Mouse (Mus musculus) lung, postnatal 4 days (tissue): Measurements from ENCODE around the gene Gnat1.

Source experiments
- DNase-seq, 2 experiments: peaks; one replicate each; pipeline ENCODE4 v3.0.0; 2021

Gnat1 gene

DNA sequence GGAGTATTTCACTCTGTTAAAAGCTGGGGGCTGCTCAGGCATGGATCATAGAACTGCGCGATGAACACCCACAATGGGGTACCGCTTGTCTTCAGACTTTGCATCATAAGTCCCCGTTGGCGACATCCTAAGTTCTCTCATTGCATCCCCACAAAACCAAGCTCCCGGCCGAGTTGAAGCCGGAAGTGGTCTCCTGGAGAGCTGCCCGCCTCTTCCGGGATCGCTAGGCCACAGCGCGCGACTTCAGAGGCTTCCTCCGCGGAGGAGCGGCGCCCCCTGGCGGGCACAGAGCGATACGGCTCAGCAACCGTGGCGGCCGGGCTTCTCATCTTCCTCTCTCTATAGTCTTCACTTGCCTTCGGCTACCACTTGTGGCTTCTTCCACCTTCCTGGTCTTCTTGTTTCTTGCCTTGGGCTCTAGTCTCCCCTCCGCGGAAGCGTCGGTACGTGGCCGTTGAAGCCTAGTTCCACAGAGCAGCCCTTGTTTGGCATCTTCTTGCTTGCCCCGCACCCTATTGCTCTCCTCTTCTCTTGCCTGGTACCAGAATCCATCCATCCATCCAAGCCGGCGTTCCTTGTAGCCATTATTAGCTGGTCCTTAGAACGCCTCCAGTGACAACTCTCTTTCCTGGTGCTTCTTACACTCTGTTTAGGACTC, 34.9 kb downstream of the Gnat1 start:
- DNase-seq: peak; percentile 93 to 95

DNA sequence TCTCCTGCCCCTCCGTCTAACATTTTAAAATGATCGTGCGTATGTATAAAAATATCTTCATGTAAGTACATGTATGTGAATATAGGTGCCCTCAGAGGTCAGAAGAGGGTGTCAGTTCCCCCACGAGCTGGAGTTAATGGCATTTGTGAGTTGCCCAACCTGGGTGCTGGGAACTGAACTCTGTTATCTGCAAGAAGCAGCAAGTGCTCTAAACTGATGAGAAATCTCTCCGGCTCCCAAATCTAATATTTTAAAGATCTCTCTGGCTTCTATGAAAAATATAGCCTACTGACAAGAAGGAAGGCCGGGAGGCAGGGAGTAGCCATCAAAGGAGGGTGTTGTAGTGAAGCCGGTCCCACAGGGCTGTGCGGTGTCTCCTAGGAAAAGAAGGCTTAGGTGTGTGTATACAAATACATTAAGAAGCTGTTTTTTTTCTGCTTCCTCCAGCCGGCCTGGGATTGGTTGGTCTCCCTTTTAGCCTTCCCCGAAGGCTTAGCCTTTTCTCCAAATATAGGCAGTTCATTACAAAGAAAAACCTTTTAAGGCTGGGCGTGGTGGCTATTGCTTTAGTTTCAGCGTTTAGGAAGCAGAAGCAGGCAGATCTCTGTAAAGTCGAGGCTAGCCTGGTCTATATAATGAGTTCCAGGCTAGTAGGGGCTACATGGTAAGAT, 35.8 kb downstream of the Gnat1 start:
- no peak for DNase-seq

DNA sequence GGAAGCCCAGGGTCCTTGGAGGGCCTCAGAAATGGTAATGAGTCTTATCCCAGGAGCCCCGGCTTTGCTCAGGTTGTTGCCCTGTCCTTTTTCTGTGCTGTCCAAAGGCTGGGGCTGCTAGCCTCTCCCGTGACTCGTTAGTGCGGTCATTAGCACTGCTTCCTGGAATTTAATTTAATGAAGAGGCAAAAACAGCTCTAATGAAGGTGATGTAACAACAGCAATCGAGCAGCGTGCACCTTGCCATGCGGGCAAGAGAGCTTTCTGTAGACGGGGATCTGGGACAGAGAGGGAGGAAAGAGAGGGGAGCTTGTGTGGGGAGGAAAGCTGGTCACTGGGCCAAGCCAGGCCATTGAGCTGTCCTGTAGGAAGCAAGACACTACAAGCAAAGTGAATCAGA, 37.8 kb downstream of the Gnat1 start:
- no peak for DNase-seq

DNA sequence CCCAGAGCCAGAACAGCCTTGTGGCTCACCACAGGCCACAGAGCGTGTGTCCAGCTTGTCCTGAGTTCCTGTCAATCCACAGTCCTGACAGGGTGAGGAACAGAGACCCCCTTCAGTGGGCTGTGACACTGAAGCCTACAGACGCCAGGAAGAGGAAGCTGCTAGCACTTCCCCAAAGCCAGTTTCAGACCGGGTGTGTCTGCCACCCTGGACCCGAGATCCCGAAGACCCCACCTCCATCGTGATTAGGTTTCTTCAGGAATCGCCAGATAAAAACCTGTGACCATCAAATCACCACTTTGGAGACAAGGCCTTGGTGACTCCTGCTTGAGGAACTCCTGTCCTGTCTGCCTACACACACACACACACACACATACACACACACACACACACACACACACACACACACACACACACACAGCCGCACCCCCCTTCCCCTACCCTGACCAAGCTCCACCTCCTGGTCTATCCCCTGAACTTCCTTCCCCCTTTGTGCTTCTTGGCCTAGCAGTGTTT, 39.2 kb downstream of the Gnat1 start:
- peak; percentile 60 to 63 for DNase-seq

DNA sequence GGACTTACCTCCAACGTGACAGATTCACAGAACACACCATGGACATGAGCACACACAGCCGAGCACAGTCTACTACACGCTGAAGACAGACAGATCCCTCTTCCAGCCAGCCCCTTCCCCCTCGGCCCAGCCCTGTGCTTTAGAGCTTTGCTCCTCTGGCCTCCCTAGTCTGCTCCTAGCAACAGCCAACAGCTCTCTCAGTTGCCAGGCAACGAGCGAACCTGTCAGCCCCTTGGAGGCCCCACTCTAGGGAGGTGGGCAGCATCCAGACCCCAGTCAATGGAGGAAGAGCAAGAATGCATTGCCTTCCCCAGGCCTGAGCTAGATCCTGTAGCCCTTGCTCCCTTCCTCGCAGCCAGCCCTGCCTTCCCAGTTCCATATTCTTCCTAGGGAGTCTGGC, 42.4 kb downstream of the Gnat1 start:
- DNase-seq: peak in 1 of 2 experiments; percentile 18

DNA sequence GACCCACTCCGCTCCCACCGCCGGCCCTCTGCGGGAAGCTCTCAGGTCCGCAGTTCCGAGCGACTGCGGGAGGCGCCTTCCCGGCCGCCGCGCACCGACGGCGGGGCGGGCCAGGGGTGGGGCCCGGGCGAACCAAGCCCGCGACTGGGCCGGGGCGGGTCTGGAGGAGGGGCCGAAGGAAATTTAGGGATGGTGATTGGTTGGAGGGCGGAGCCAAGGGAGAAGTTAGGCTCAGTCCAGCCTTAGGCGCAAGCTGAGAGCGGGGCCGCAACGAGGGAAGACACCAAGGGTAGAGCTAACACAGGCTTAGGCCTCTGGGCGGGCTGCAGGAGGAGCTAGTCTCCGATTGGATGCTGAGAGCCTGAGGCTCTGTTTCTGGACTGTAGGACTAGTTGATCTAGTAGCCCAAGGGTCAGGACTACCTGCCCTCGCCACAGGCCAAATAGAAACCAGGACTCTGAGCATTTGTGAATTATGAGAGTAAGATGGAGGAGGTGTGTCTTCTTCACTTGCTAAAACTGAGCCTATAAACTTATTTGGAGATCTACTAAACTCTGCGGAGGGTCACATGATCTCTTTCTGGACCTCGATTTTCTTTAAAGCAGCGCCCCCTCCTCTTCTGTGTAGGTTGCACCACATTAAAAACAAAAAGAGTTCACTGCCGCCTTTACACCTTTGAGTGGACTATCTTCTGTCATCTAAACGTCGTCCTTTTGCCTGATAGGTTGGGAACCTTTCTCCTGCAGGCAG, 44.1 kb downstream of the Gnat1 start, which contains the start of gene Gnai2:
TSS of gene Gnai2 (minus strand) at position 89 of the 750 bp plus-strand sequence.
- DNase-seq: peak; percentile 98 to 99

DNA sequence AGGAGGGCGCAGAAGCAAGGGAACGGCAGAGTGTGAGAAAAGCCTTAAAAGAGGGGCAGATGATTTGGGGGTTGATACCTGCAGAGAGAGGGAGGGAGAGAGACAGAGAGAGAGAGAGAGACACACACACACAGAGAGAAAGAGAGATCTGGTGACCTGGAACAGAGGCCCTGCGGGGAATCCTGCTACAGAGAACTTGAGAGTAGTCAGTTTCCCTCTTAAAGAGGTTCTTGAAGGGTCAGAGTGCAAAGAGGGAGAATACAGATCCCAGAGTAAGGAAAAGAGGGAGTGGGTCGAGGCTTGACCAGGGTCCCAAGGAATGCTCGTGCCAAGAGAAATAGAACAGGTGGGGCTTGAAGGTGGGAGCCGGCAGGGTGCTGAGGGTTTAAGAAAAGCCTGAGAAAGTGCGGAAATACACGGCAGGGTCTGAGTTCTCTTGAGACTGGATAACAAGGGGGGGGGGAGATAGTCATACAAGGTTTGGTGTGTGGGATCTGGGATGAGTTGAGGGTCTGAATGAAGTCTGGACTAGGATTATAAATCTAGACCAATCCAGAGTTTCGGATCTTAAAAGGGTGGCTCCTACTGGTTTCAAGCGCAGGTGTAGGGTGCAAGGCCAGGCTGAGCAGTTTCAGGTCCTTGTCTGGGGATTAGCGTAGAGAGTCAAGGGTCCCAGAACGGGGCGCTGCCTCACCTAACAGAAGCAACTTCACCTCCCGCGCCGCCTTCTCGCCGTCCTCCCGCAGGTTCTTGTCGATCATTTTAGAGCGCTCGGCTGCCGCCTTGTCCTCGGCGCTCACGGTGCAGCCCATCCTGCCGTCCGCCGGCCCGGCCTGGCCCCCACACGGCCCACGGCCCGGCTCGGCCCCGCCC, 44.9 kb downstream of the Gnat1 start:
- no peak for DNase-seq

DNA sequence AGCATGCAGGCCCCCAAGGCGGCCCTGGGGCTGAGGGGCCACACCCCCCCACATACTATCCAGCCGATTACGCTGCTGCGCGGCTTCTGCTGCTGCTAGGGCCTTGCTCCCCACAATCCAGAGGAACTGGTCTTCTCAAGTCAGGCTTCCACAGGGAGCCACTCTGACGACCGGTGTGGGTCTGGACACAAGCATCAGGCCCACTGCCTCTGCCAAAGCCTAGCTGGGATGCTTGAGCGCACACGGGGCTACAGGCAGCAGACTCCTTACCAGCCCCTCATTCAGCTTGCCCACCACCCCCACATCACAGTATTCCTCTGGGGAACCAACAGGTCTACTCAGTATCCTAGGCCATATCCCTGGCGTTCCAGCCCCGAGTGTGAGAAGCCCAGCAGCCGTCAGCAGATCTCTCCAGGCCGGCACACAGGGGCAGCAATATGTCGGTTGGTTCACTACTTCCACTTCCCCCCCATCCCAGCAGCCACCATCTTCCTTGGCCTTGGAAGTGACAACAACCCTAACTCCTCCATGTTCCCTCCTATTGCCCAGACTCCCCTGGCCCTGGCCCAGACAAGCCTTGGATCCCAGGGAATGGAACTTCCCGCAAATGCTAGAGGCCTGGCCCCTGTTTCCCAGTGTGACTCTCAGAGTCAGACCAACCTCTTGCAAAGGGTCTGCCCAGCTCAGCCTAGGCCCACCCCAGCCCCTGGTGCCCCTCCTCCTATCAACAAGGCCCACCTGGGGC, 45.7 kb downstream of the Gnat1 start:
- DNase-seq: peak; percentile 56 to 60

DNA sequence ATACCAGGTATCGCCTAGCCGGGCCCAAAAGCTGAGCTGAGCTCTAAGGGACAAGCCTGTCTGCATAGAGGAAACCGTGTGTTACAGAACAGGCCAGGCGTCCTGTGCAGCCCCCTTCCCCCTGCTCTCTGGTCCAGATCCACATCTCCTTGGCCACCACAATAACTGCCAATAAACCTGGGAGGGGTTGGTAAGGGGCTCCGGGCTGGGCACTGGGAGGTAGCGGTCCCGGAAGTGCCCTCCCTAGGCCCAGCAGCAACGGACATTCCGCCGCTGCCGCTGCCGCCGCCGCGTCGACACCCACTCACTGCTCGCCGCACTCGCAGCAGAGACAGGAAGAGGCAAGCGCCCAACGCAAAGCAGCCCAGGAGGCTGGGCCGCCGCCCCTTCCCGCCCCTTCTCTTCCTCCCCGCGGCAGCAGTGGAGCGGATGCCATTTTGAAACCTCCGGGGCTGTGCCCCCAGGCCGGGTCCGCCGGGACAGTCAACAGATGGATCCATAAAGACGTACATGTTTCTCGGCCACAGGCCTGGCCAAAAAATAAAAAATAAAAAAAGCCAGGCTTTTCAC, 46.3 kb downstream of the Gnat1 start:
- DNase-seq: peak; percentile 91 to 94

DNA sequence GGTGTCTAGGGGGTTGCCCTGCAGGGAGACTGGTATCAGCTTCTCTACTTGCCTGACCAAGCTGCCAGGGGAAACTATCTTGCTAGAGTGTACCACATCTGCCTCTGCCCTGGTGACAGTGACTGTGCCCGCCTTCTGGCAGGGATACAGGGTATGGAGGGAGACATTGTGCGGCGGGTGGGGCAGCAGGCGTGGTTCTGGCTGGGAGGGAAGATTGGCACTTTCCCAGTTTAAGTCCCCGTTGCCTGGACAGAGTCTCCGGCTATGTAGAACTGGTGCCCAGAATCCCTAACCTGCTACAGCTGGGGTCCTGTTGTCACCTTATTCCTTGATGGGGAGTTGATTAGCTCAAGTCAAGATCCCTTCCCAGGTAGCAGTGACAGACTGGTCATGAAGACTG, 47.0 kb downstream of the Gnat1 start:
- DNase-seq: peak; percentile 76 to 83

DNA sequence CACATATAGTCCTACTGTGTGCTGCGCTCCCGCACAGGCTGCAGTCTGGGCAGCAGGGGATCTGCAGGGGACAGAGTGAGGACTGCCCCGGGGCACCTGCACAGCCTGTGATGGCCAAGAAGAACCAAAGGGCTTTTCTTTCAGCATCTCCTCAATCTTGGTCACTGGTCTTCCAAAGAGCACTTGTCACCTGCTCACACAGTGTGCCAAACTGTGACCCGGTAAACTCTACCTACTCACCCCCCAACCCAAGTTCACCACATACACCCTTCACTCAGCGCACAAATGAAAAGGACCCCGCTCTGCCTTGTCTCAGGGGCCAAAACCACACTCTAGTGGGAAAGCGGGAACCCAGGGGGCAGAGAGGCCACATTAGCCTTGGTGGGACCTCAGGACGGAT, 47.7 kb downstream of the Gnat1 start:
- DNase-seq: no peak

DNA sequence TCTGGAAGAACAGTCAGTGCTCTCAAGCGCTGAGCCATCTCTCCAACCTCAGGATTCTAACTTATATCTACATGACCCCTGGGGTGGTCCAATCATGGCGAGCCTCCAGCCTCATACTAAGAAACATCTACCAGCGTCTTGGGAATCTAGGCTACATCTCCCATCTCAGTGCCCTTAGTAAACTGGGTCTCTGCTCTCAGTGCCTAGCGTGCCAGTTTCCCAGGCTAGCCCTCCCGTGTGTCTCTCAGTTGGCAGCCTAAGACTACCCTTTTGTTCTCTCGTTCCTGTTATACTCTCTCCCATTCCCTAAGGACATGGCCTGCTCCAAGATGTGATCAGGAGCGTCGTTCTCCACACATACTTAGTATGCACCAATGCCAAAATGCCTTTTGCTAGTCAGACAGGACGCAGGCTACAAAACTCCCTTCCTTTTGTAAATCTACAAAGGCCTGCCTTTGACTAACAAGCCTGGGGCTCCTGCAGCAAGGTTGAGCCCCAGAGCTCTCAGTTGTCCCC, 48.1 kb downstream of the Gnat1 start:
- no peak for DNase-seq

DNA sequence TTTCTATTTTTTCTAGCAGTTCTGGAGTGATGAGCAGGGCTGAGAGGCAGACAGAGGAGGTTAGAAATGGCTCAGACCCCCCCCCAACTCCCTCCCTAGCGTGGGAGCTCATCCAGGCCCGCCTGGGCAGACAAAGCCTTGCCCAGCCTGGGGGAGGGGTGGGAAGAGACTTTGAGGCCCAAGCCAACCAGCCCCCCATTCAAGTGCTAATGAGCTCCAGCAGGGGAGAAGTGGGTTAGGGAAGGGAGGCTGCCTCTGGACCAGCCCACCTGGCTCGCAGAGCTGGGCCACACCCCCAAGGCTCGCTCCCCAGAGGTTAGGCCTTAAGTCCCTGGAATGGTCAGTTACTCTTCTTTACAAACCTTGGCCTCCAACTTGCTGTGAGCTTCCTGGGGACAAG, 48.9 kb downstream of the Gnat1 start:
- no peak for DNase-seq

DNA sequence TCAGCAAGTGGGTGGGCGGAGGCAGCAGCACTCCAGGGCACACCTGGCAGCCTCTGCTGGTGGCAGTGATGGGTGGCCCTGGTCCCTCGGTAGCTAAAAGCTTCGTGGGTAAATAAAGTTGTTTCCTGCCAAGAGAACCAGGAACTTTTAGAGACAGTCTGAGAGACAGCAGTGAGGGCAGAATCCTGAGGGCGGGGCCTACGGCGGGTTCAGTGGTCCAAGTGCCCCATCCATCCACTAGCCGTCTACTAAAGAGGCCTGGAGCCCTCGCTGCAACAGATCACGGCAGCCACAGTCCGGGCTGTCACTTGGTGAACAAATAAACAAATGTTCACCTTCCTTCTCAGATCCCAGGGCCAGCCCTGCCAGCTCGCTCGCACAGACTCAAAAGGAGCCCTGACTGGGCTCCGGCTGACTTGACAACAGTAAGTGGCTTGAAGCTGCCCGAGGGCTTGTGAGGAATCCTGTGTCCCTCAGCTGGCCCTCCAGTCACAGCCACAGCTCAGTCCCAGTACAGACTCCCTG, 49.5 kb downstream of the Gnat1 start:
- peak in 1 of 2 experiments; percentile 40 for DNase-seq

DNA sequence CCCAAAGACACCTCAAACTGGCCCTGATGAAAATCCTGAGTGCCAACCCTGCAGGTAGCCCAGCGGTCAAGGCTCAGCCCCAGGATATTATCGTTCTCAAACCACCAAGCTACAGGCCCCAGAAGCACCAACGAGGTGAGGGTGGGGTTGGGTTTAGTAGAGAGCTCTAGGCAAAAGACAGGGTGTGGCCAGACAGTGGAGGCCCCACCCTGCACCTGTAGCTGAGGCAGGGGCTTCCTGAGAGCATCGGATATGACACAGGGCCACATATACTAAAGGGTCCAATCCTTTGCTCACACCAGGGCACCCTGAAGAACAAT, 50.1 kb downstream of the Gnat1 start:
- DNase-seq: no peak

DNA sequence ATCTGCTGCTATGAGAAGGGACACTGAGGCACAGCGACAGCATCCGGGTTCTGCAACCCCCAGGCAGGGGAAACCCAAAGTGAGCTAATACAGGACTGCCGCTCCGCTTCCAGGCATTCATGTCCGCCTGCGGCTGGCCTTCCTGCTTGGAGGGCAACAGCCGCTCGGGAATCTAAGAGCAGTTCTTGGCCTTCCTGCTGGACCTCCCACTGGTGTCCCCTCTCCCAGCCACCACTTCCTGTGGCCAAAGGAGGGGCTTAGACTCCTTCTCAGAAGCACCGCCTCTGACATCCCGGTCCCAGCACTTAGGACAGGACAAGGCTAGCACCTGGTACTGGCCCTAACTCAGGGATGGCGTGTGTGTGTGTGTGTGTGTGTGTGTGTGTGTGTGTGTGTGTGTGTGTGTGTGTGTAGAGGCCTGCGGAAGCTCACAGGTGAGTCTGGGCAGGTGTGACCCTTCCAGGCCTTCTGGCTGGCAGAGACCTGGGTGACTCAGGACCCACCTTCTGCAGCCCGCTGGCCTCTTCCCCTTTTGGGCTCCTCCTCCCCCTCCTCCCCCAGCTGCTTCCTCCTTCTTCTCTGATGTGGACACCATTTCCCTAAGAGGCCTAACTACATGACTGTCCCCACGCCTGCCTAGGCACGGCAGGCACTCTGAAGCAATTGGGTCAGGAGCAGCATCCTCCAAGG, 50.6 kb downstream of the Gnat1 start:
- DNase-seq: peak; percentile 74 to 84

DNA sequence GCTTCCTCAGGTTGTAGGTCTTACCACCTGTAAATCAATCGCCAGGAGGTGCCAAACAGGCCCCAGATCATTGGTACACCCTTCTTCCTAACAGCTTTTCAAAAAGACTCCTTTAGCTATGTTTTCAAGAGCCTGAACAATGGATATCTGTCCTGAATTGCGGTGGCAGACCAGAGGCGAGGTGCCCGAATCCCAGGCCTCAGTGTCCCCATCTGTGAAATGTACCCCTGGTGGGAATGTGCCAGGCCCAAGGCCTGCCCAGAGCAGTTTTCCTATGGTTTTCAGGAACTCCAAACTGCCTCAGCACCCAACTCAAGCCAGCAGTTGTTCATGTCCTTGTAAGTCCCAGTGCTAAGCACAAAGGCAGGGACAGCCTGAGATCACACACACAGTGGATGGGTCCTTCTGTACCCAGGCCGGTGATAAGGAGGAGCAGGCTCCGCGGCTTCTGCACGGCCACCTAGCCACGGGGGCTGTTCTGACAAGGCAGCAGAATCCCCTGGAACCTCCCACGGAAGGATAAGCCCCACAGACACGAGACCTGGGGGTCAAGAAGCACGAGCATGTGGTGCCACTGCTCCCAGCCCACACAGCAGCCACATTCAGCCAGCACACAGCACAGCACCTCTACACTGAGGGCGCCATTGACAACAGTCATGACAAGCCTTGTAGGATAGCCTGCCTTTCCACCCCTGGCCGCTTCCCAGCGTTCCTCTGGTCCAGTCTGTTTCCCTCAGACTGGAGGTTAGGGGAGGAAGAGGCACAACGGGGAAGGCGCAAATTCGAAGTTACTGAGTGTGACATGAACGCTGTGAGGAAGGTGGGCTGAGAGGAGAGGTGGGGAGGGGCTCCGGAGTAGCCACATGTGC, 51.9 kb downstream of the Gnat1 start:
- DNase-seq: no peak

DNA sequence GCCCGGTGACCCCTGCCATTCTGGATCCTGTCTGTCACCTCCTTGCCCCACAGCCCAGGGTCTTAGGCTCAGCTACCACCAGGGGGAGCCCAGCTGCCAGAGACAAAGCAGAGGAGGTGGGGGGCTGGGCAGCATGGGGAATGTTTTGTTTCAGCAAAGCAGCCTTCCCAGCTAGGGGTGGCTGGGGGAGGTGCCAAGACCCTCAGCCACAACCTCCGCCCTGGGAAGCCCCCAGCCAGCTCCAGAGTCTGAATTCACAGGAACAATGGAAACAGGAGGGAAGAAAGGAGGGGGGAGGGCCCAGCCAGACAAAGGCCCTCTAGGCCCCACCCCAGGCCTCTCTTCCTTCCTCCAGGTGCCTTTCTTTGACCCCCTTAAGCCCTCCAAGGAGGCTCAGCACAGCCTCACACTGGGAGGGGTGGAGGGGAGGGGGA, 52.7 kb downstream of the Gnat1 start:
- DNase-seq: peak; percentile 91 to 92

DNA sequence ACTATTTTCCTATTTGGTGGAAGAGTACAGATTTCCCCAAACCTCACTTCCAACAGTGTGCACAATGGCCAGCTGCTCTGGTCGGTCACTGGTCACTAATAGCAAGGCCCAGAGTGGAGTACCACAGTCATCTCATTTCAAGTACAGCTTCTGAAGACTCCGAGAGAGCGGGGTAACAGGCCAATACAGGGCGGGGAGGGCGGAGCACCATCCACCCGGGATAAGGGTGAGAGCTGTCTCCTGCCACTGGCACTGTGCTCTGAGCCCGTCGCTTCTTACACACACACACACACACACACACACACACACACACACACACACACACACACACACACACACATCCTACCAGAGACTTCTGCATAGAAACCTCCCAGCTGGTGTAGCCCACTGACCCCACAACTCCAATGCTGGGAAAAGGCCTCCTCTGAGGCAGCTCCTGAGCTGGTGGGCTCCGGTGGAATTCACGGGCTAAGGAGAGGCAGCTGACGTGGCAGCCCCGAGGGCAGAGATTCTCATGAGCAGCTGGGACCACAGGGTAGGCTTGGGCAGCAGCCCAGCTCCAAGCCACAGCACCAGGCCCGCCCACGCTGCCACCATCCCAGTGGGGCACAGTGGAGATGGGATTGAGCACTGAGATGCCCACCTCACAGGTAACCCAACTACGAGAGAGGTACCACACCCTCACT, 53.2 kb downstream of the Gnat1 start:
- DNase-seq: no peak
